Mouse (Mus musculus) fat pad, adult 2 months (tissue): ENCODE measurements around the gene Vti1a.

ENCODE experiments used
- DNase-seq: peaks from one replicate; pipeline ENCODE4 v3.0.0-alpha.2; 2011; ENCODE audit warnings: low read depth, low spot score; ENCODE audit errors: extremely low read depth

The Vti1a gene

GRCm38 (mm10) chr19:55509618-55510017 is 193.5 kb downstream of the Vti1a start:
- no peak for DNase-seq

DNA sequence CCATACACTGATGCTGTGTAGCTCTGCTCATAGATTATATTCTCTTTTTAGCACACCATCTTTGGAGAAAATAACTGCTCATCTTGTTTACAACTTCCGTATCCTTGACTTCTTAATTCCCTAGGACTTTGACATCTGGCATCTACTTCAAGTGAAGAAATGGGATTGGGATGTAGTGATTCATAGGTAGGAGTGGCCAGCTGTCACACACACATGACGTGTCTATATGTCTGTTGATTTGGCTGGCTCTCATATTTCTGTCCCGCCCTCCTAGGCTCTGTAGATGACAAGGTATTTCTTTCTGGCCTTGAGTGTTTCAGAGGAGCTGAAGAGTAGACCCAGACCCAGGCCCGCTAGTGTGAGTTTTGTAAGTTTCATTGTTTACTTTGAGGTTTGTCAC is 197.8 kb downstream of the Vti1a start:
- DNase-seq = no peak

- no peak for DNase-seq
Observed at GRCm38 (mm10) chr19:55520236-55520635, 204.1 kb downstream of the Vti1a start.

DNA sequence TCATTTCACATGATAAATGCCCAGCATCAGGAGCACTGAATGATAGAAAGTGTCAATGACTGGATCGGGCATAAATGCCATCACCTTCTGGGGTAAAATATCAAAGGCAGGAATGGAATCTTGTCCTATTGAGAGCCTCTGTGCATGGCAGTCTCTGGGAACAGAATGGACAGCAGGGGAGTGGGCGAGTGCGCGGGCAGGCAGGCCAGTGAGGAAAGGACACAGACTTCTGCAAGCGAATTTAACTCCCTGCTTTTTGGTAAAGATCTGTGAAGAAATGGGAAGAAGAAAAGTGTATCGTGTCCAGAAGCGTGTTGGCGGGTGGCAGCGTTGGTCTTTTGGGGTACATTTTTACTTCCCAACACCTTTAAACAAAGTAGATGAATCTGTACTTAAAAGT is 207.2 kb downstream of the Vti1a start:
- DNase-seq = no peak

- DNase-seq = no peak
Observed at GRCm38 (mm10) chr19:55524385-55524784, 208.3 kb downstream of the Vti1a start.

DNA sequence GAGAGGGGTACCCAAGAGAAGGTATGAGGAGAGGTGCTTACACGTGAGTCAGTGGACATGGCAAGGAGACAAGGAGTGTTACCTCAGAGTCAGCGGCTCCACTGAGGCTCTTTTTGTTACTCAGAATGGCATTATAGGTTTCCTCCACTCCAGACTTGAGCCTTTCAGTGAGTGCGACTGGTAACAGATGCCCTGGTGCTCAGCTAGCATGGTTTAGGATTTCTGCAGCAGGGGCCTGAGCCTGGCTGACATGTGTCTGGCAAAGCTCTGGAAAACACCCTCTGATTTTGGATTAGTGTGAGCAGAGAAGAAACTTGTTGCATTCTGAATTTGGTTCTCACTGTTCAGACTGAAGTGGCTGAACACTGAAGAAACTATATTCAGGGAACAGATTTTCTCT is 209.0 kb downstream of the Vti1a start:
- no peak for DNase-seq

GRCm38 (mm10) chr19:55526717-55527235 is 210.7 kb downstream of the Vti1a start:
- DNase-seq = no peak

GRCm38 (mm10) chr19:55530041-55530440 is 213.9 kb downstream of the Vti1a start:
- DNase-seq = no peak

GRCm38 (mm10) chr19:55532681-55533080 is 216.6 kb downstream of the Vti1a start:
- DNase-seq = no peak

DNA sequence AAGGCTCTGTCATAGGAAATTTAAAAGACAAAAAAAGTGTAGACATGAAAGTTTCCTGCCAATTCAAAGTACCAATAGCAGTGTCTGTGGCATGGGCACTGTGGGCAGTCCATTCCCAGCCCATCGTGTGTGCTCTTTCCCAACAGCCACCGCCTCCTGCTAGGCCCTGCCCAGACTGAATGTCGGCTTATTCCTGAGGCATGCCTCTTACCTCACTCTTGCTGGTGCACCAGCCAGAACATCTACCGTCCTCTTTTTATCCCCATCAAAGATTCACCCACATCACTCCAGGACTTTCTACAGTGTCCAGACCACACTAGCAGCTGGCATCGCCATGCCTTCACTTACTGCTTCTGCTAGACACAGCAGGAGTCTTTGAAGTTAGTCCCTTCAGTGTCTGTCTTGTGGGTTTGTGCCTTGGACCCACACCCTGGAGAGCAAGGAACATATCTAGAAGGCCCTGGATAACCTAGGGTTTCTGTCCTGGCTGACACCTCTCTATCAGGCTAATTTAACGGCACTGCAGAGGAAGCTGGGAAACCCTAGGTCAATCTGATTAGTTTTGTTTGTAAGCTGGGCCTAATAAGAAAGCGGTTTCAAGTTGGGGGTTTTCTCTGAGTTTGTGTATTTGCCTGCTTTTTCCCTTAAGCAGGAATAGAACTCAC is 220.3 kb downstream of the Vti1a start:
- DNase-seq = no peak

GRCm38 (mm10) chr19:55537691-55538090 is 221.6 kb downstream of the Vti1a start:
- no peak for DNase-seq

- DNase-seq = no peak
Observed at GRCm38 (mm10) chr19:55541641-55542040, 225.5 kb downstream of the Vti1a start.

- no peak for DNase-seq
Observed at GRCm38 (mm10) chr19:55542461-55542860, 226.4 kb downstream of the Vti1a start.

DNA sequence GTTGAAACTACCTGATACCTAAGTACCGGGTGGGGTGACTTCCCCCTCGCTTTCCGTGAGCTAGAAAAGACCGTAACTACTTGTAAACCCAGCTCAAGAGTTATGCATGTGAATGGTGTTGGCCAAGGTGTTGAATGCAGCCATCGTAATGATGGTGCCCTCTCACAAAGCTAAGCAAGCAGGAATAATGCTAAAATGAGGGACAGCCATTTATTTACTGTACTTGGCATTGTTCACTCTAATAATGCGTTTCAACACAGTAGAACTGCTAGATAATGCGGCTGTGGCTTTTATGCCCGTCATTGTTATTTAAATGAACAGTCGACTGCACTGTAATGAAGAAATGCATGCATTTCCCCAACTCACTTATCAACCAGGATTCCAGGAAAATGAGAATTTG is 227.1 kb downstream of the Vti1a start:
- no peak for DNase-seq

DNA sequence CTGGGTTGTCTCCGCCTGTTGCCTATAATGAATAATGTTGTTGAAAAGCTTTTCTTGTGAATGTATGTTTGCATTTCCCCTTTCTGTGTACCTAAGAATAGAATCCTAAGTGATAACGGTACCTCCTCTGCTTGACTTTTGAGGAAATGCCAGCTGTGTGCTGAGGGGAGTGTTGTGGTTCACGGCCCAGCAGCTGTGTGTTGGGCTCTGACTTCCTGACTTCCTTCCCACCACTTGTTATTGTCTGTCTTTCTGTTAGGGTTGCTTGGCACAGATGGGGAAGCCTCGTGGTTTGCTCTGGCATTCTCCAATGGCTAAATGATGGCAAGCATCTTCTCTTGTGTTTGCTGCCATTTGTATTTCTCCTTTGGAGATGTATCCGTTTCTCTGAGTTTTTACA is 228.4 kb downstream of the Vti1a start:
- no peak for DNase-seq

DNA sequence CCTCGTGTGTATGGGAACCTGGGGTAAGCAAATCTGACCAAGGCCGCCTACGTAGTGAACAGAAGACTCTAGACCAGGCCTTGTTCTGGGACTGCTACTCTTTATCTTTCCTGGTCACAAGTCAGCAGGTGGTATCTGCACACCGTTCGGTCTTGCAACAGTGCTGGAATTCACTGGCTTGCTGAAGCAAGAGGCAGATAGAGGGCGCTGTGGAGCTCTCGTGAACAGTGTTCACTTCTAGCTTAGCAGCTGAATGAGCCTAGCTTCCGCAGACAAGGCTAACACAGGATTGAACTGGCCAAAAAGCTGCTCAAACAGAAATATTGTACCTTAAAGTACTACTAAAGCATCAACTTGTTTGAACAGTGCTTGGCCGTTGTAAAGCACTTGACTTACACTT is 229.4 kb downstream of the Vti1a start:
- DNase-seq = no peak

- DNase-seq = no peak
Observed at GRCm38 (mm10) chr19:55546009-55546528, 230.0 kb downstream of the Vti1a start.

DNA sequence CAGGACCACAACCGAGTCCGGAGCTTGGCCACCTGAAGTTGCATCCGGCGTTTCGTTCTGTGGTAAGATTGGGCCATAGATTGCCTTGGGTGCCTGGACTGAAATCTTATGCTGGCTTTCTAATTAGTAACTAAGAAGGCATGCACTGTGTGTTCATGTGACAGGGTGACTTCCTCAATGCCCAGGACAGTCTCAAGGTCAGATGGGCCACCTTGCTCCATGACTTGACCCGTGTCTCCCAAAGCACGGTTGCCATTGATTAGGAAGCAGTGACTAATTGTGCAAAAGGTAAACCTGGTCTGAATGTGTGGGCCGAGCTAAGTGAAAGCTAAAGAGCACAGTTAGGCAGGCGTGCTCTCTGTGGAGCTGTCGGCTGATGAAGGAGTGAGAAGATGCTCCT is 232.1 kb downstream of the Vti1a start:
- DNase-seq = no peak

- DNase-seq = no peak
Observed at GRCm38 (mm10) chr19:55548656-55549055, 232.6 kb downstream of the Vti1a start.

DNA sequence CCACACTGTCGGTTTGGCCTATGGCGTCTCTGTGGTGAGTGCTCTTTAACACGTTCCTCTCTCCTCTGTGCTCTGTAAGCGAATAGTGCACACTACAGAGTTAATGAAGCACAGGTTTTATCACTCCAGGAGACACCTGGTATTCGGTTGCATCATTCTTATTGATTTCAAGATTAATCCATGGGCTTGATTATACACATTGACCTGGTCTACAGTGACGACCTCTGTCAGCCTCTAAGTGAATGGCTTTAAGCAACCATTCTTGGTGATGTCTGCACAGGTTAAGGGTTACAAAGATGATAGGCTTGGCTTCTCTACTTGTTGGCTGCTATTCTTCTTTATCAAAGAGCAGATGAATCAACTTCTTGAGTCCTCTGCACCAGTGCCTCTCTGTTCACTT is 234.1 kb downstream of the Vti1a start:
- no peak for DNase-seq

GRCm38 (mm10) chr19:55552339-55552738 is 236.2 kb downstream of the Vti1a start:
- DNase-seq = no peak

GRCm38 (mm10) chr19:55552861-55553260 is 236.8 kb downstream of the Vti1a start:
- DNase-seq = no peak

GRCm38 (mm10) chr19:55554295-55554694 is 238.2 kb downstream of the Vti1a start:
- no peak for DNase-seq
